Comparison of ENCODE assay signal across 16 mouse cellular contexts in the genomic region with DNA sequence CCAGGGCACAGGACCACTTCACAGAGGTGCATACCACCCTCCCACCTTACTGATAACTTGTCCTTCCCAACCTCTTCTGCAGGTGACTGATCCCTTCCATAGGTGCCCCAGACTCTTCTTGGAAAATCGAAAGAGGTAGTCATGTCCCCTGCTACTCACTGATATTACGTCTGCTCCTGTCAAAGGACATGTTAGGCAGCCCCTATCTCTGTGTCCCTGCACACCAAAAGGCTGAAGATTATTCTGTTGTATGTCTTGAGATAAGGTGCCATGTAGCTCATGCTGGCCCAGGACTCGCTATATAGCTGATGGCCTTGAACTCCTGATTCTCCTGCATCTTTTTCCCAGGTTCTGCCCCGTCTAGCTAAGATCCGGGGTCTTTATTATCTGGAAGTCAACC.
"Had no signal": no experiment of that assay in that cellular context is flagged by ENCODE, and none has a peak within 500 bp of the region (broad histone marks: within the 10 kb centered on the region; RNA-seq: fewer than 3 reads in every experiment).

No protein-coding gene starts in this region.

- H3K36me3 ChIP-seq: intestine, embryonic 15.5 days; kidney, embryonic 15.5 days; limb, embryonic 12.5 days; lung, embryonic 15.5 days; midbrain, embryonic 10.5 days; midbrain, embryonic 15.5 days; neural tube, embryonic 13.5 days; stomach, embryonic 15.5 days had no signal

- DNase-seq: kidney, adult 2 months; kidney, postnatal 14 days; layer of hippocampus, adult 9-11 months; layer of hippocampus, postnatal 36 days; lung, postnatal 14 days; right cerebral cortex, postnatal 14 days; thymus, adult 2 months; thymus, postnatal 25 days had no signal

- H3K4me1 ChIP-seq: intestine, embryonic 15.5 days; kidney, embryonic 15.5 days; lung, embryonic 15.5 days; midbrain, embryonic 15.5 days; stomach, embryonic 15.5 days had no signal

- H3K9me3 ChIP-seq: intestine, embryonic 15.5 days; kidney, embryonic 15.5 days; limb, embryonic 12.5 days; lung, embryonic 15.5 days; midbrain, embryonic 10.5 days; midbrain, embryonic 15.5 days; neural tube, embryonic 13.5 days; stomach, embryonic 15.5 days had no signal

- H3K27ac ChIP-seq: intestine, embryonic 15.5 days; kidney, embryonic 15.5 days; limb, embryonic 12.5 days; lung, embryonic 15.5 days; midbrain, embryonic 10.5 days; midbrain, embryonic 15.5 days; neural tube, embryonic 13.5 days; stomach, embryonic 15.5 days had no signal

- H3K4me3 ChIP-seq: intestine, embryonic 15.5 days; kidney, embryonic 15.5 days; limb, embryonic 12.5 days; lung, embryonic 15.5 days; midbrain, embryonic 10.5 days; midbrain, embryonic 15.5 days; neural tube, embryonic 13.5 days; stomach, embryonic 15.5 days had no signal

- H3K4me2 ChIP-seq: intestine, embryonic 15.5 days; kidney, embryonic 15.5 days; limb, embryonic 12.5 days; lung, embryonic 15.5 days; midbrain, embryonic 15.5 days; neural tube, embryonic 13.5 days; stomach, embryonic 15.5 days had no signal

- ATAC-seq: intestine, embryonic 15.5 days; midbrain, embryonic 15.5 days had no signal

- H3K9ac ChIP-seq: intestine, embryonic 15.5 days; kidney, embryonic 15.5 days; limb, embryonic 12.5 days; lung, embryonic 15.5 days; midbrain, embryonic 15.5 days; neural tube, embryonic 13.5 days; stomach, embryonic 15.5 days had no signal

- H3K27me3 ChIP-seq: intestine, embryonic 15.5 days; stomach, embryonic 15.5 days had no signal
